Mouse (Mus musculus): ENCODE results near the gene Gm16253.

DNA sequence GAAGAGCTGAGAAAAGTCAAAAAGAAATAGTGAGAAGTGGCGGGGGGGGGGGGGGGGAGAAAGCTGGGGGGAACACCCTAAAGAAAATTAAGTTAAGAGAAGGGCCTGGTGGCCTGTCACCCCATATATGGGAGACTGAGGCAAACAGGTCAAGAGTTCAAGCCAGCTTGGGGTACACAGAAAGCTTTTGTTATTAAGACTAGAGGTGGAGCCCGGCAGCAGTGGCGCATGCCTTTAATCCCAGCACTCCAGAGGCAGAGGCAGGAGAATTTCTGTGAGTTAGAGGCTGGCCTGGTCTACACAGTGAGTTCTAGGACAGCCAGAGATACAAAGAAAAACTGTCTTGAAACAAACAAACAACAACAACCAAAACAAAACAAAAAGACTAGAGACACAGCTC lies 11.7 kb upstream of the Gm16253 start:
- TF ChIP-seq CTCF (IDR thresholded peaks at IDR 0.05; ENCODE audit: low read depth, low read length) (no peak), POLR2A (IDR thresholded peaks at IDR 0.05; ENCODE audit: extremely low read depth, insufficient read depth, low read length) (no peak)
